Mouse (Mus musculus): Measurements from ENCODE around the gene Gm11627. TPM values are rescaled to one million over a fixed set of nuclear protein-coding genes. Genes with fewer than 3 reads are reported as not detected.
A peak's percentile ranks its signal among the peaks of the same experiment; 100 is the strongest.

The Gm11627 gene
- total RNA-seq, 2 experiments from 2014 or later: 2.5 to 3.8 TPM

DNA sequence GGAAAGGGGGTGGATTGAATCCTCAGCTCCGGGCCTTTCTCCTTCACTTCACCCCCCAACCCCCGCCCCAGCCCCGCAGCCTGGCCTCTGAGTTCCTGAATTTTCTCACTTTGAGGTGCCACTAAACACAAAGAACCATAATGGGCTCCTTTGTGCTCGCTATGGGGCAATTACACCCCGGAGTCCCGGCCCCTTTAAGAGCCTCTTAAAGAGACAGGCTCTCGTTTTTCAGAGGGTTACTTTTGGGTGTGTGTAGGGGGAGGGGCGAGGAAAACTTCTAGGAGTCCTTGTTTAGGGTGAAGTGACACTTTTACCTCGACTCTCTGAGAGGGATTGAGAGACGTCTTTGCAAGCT lies 24.2 kb upstream of the Gm11627 start:
- peak in 1 of 2 experiments; percentile 19 for DNase-seq (ENCODE audit: low spot score in 2 of 2)

DNA sequence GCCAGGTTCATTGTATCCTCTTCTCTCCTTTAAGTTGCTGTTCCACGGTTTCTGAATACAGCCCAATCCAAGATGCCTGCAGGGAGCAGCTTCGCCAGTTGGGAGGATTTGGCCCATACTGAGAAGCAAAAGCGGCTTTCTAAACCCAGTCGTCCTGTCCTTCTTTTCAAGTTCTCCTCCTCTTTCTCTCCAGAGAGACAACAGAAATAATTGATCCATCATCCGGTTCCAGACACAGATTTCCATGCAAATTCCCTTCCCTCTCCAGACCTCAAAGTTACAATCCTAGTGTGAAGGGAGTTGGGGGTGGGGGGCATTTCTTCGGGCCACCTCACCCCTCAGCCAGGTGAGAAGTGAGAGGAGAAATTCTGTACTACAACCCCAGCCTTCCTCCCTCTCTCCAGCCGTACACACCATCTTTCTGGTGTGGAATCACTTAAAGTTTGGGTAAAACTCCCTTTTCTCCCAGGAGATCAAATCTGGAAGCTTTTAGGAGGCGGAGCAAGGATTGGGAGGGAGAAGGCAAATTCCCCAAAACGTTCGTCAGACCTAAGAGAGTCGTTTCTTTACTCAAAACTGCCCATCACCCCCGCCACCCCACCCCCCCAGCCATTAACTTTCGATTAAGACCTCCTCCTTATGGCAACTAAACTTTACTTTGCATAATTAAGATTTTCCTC lies 23.7 kb upstream of the Gm11627 start:
- DNase-seq (ENCODE audit: low spot score in 2 of 2): no peak

DNA sequence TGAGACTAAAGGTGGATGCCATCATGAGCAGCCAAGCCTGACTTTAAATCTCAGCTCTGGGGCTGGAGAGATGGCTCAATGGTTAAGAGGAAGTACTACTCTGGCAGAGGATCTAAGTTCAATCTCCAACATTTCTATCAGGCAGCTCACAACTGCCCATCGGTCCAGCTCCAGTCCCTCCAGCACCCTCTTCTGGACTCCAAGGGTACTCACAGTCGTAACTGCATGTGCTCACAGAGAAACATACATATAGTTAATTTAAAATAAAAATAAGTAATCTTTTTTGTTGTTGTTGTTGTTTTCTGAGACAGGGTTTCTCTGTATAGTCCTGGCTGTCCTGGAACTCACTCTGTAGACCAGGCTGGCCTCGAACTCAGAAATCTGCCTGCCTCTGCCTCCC lies 20.7 kb upstream of the Gm11627 start:
- DNase-seq (ENCODE audit: low spot score in 2 of 2): no peak

DNA sequence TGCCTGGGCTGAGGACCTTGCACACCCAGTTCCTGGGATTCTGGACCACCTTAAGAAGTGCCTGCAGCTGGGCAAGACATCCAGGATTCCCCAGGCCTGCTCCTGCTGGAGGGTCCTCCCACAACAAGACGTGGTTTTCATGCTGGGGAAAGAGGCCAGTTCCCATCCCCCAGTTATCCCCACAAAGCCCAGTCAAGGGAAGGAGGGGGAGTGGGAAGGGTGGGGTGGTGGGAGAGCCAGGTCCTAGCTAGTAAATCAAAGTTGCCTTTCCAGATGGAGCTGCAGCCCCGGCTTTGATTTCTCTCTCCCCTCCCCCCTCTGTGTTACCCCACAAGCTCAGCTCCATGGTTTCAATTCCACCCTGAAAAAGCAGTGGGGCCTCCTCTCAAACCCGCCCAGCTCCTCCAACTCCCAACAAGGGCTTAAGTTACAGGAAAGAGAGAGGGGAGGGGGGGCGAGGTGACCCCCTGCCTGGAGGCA lies 16.1 kb upstream of the Gm11627 start:
- no peak for DNase-seq (ENCODE audit: low spot score in 2 of 2)

DNA sequence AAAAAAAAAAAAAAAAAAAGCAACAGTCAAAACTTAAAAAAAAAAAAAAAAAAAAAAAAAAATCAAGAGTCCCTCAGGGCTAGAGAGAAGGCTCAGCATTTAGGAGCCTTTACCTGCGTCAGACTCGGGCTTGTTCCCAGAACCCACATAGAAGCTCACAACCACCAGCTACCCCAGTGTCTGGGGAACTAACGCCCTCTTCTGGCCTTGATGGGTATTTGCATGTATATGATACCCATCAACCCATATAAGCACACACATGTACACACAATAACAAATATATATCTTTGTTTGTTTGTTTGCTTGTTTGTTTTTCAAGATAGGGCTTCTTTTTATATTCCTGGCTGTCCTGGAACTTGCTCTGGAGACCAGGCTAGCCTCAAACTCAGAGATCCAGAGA lies 8.3 kb upstream of the Gm11627 start:
- no peak for DNase-seq (ENCODE audit: low spot score in 2 of 2)

DNA sequence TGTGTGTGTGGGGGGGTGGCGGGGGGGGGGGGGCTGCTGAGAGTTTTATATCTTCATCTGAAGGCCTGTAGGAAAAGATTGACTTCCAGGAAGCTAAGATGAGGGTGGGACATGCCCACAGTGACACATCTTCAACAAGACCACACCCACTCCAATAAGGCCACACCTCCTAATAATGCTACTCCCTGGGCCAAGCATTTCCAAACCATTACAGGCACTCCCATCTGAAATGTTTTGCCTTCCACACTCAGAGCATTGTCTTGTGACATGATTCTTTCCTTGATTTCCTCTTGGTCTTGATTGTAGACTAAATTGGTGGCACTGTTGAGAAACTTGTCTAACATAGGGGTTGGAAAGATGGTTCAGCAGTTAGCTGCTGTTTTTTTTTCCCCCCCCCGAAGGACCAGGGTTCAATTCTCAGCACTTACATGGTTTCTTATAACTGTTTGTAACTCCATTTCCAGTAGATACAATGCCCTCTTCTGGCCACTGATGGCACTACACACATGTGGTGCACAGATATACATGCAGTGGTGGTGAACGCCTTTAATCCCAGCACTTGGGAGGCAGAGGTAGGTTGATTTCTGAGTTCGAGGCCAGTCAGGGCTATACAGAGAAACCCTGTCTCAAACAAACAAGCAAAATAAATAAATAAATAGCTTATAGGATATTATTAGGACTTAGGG lies 7.3 kb upstream of the Gm11627 start:
- DNase-seq (ENCODE audit: low spot score in 2 of 2): no peak

DNA sequence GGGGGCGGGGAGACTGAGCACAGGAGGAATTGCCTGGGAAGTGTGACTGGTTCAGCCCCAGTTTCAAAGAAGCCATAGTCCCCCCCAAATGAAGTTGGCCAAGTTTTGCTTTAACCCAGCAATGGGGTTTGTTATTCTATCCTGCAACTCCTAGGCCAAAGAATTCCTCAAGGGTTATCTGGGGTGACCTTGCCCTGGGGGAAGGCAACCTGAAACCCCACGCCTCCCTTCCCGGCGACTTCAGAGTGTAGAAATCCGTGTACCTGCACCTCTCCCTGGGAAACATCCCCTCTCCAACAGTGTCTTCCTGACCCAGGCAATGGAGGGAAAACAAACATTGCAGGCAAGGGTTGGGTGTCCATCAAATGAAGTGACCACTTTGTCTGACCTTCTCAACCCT lies 3.5 kb upstream of the Gm11627 start:
- no peak for DNase-seq (ENCODE audit: low spot score in 2 of 2)

DNA sequence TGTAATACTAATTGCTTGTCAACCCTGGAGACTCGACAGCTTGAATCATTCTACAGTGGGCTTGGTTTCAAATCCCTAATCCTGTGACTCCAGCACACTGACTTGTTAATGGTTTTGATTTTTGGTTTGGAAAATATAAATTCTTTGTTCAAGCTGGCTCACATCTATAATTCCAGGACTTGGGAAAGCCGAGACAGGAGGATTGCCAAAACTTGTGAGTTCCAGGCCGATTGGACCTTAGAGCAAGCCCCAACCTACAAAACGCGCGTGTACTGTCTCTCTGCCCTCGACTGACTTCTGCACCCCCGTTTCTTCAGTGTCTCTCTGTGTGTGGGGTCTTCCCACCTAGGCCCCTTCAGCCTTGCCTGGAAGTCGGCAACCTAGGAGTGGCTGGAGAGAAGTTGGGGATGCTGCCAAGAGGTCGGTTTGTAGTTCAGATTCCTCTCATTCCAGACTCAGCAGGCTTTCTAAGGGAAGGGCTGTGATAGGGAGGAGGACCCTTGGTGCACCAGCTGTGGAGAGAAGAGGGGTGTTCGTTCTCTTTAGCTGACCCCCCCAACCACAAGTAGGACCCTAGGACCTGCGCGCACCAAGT lies 2.9 kb upstream of the Gm11627 start:
- DNase-seq (ENCODE audit: low spot score in 2 of 2): no peak

DNA sequence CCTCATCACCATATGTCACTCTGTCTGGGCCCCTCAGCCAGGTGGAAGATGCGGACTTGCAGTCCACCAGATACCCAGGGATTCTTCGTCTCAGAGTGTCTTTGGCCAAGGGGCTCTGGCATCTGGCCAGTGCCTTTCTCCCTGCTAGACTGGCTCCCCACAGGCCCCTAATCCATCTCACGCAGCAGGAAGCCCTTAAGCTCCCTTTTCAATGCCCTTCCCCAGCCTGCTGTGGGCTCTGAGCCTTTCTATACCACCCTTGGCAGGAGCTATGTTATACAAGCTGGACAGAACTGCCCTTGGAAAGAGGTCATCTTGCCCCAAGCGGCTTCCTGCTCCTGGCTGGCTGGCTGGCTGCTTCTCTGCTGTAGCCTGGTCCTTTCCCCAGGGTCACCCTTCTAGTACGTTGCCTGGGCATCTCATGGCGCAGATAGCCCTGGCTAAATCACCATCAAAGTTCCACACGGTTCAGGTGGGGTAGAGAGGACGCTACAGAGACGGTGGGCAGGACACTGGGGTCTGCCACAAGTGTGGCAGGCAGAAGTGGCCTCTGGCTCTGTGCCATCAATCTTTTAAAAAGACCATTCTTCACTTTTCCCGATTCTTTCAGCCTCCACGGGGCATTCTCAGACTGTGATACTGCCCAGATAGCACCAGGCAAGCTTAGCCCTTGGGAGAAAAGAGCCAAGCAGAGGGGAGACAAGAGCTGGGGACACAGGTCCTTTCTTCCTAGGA lies 2.2 kb upstream of the Gm11627 start:
- no peak for DNase-seq (ENCODE audit: low spot score in 2 of 2)

DNA sequence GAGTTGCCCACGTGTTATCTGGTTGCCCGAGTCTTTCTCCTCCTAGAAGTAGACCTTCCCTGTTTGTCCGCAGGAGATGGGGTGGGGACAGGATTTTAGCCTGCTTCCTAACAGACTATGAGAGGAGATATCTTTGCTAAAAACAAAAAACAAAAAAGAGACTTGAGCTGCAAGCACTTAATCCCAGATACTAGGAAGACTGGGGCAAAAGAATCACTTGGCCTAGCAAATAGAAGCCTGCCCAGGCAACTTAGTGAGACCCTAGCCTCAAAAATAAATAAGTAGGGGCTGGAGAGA lies 721 bp upstream of the Gm11627 start:
- no peak for DNase-seq (ENCODE audit: low spot score in 2 of 2)

DNA sequence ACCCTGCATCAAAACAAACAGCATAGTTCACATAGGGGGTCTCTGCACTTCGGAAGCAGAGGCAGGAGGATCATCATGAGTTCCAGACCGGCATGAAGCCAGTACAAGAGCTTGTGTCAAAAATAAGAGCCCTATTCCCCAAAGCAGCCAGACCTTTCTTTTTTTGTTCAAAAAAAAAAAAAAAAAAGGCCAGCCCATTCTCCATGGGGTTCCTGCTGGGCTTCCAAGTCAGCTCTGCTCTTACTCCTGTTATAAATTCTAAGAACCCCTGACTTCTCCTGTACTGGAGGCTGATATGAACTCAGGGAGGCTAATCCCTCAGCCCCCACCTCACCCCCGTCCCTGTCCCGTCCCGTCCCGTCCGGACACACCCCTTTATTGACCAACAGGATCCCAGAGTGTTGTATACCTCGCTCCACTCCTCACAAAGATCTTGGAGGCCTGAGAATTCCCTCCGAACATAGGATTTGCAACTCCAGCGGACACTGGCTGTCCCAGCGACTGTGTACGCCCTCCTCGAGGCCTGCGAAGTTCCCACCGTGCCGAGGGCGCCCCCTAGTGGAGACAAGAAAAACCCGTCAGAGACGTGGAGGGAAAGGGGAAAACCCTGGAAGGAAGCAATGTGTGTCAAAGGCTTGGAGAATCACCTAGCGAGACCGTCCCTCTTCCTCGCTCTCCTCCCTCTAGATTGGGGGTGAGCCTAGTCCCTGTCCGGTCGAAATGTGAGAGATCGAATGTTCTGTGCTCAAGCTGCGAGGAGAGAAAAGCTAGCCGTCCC lies 731 bp downstream of the Gm11627 start:
- peak; percentile 37 to 48 for DNase-seq (ENCODE audit: low spot score in 2 of 2)

DNA sequence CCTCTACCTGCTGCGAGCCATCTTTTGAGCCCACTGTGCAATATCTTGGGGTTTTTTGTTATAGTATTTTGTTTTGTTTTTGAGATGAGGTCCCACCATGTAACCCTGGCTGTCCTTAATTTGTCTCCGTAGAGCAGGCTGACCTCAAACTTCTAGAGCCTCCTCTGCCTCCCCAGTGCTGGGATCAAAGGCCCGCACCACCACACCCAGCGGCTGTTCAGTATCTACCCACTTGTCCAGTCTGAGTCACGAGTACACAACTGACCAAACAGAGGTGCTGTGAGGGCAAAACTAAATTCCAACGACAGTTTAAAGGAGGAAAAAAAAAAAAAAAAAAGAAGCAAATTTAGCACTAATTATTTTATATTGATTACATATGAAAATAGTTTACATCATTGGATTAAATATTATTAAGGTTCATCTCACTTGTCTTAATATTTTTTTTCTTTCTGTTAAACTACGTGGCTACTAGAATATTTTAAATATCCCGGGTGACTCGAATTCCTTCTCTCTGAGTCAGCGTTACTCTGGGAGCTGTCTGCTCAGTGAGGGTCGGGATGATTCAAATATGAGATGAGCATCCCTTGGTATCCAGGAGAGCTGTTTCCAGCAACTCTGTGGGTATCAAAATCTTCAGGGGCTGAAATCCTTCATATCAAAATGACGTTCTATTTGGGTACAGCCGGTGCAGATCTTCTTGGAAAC lies 3.1 kb downstream of the Gm11627 start:
- DNase-seq (ENCODE audit: low spot score in 2 of 2): no peak

DNA sequence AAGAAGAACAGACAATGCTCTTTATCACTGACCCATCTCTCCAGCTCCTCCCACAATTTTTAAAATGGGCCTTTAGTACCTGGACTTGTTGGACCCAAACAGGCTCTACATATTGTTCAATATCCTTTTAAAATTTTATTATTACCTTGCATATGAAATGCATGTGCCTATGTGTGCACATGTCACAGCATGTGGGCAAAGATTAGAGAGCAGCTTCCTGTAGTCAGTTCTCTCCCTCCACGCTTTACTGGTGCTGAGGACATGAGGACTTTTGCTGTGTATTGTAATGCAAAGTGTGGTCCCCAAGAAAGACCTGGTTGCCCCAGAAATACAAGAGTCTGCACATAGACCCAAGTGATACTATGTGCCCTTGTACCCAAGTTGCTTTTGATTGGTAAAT lies 4.2 kb downstream of the Gm11627 start:
- no peak for DNase-seq (ENCODE audit: low spot score in 2 of 2)

DNA sequence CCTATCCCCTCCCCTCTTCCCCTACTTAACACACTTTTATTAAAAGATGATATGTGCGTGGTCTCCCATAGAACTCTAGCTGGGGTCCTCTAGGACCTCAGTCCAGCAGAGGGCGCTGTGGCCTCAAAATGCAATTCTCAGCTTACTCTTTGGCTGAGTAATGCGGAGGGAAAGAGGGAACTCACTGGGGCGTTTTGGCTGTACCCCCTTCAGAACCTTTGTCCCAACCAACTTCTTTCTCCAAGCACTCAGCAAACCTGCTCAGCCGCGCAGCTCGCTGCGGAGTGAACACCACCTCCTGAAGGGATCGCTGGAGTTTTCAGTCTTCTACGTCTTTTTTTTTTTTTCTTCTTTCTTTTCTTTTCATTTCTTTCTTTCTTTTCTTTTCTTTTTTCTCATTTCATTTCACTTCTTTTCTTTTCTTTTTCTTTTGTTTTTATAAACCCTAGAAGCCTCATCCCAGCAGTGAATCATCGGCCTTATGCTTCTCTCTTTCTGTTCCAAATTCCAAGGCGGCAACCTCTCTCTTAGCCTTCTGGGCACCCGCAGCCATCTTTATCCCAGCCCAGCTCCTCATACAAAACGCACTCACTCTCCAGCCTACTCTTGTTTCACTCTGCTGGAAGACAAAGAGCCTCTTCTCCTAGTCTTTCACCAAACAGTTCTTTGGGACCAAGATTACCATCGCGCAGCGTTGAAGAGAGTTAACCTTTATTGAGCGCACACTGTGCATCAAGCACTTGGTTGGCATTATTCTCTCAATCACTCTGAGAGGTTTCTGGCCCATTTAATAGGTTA lies 6.2 kb downstream of the Gm11627 start:
- peak; percentile 70 to 88 for DNase-seq (ENCODE audit: low spot score in 2 of 2)

DNA sequence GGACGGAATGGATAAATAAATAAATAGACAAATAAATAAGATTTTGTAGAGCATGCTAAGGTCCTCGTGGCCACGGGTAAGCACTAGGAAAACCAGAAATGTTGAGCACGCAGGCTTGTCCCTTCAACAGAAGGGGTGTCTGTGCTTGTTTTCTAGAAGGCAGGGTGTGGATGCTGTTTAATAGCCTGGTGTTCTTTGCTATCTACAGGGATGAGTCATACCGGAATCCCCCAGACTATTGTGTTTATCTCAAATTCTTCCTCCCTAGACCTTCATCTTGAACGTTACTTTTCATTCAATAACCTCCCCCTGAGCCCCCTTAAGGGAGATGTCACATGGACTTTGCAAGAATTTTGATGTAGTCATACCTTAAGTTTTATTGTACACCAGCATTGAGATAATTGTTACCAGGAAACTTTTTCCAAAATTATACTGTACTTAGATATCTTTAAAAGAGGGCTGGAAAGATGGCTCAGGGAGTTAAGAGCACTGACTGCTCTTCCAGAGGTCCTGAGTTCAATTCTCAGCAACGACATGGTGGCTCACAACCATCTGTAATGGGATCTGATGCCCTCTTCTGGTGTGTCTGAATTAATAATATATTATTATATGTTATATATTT lies 10.4 kb downstream of the Gm11627 start:
- no peak for DNase-seq (ENCODE audit: low spot score in 2 of 2)

DNA sequence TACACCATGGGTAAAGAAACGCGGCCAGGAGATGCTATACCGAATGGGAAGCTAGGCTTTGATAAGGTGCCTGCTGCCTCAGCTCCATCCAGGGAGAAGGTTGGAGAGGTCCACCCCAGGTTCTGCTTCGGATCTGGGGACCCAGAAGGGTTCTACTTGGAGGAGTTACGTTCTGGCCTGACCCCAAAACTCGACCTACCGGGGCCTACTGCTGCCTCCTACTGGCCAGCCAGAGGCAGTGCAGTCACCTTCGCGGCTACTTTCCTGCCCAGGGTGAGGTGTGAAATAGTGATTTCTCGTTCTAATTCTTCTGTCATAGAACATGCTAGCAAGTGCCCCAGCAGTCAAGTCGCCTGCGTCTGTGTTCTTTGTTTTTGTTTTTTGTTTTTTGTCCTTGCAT lies 11.1 kb downstream of the Gm11627 start:
- DNase-seq (ENCODE audit: low spot score in 2 of 2): no peak

DNA sequence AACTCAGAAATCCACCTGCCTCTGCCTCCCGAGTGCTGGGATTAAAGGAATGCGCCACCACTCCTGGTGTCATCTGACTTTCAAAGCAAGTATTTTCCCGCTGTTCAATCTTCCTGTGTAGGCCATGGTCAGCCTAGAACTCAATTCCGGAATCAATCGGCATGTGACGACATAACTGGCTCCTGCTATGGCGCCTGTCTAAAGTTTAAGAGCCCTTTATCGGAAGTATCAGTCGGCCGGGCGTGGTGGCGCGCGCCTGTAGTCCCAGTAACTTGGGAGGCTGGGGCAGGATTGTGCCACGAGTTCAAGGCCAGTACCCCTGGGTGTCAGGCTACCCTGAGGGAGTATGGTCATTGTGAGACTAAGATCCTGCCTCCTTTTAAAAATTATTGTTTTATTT lies 11.5 kb downstream of the Gm11627 start:
- no peak for DNase-seq (ENCODE audit: low spot score in 2 of 2)

DNA sequence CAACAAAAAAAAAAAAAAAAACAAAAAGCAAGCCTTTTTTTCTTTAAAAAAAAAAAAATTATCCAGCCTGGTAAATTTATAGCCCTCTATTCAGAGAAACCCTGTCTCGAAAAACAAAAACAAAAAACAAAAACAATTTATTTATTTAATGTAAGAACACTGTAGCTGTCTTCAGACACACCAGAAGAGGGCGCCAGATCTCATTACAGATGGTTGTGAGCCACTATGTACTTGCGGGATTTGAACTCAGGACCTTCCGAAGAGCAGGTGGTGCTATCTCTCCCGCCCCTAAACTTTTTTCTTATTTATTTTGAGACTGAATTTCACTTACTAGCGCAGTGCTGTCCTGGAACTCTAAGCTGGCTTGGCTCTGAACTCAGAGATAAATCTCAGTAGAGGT lies 12.1 kb downstream of the Gm11627 start:
- DNase-seq (ENCODE audit: low spot score in 2 of 2): no peak

DNA sequence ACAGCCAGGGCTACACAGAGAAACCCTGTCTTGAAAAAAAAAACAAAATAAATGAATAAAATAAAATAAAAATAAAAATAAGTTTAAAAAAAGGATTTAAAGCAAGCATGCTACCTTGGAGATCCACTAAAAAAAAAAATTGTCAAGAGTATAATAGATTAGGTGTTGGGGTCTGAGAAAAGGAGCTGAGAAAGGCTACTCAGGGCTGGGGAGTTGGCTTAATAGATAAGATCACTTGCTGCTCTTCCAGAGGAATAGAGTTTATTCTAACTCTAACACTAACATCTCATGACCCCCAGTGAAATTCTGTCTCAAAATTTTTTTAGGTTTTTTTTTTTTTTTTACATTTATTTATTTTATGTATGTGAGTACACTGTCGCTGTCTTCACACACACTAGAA lies 13.0 kb downstream of the Gm11627 start:
- DNase-seq (ENCODE audit: low spot score in 2 of 2): no peak

DNA sequence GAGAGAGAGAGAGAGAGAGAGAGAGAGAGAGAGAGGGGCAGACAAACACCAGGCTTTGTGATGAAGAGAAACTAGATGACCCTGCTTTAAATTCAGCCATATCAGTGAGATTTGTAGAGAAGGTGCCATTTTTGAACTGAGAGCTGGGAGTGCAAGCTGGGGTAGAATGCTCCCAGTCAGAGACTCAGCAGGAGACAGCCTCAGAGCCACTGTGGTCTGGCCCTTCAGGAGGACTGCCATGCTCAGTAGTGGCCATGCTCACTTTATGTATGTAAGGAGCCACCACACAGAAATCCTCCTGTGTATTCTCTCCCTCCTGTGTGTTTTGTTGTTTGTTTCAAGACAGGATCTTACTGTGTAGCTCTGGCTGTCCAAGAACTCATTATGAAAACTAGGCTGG lies 13.5 kb downstream of the Gm11627 start:
- no peak for DNase-seq (ENCODE audit: low spot score in 2 of 2)

Data from layer of hippocampus, adult 18-20 months (tissue).